Mouse (Mus musculus): ENCODE data around the gene Lmo1.
A peak's percentile ranks its signal among the peaks of the same experiment; 100 is the strongest.
"Not testable (repeated sequence)": the region's sequence is repeated elsewhere in the genome, so short reads cannot be mapped to it uniquely, and the experiment has no call there.

The Lmo1 gene

DNA sequence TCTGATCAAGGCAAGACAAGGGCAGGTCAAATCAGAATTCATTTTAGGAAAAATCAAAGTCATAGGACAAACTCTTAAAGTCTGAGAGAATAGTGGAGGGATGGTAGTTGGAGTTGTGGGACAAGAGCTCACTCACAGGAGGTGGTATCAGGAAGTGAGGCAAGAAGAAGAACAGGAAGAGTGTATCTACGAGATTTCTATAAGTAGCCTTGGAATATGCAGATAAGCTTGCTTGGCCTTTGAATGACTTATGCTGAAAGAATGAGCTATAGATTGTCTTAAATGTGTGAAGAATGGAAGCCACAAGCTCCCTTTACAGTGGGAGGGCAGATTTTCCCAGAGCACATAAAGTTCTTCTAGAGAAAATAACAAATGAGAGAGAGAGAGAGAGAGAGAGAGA, 70.1 kb downstream of the Lmo1 start:
- no peak for DNase-seq (ENCODE audit: low read depth)

DNA sequence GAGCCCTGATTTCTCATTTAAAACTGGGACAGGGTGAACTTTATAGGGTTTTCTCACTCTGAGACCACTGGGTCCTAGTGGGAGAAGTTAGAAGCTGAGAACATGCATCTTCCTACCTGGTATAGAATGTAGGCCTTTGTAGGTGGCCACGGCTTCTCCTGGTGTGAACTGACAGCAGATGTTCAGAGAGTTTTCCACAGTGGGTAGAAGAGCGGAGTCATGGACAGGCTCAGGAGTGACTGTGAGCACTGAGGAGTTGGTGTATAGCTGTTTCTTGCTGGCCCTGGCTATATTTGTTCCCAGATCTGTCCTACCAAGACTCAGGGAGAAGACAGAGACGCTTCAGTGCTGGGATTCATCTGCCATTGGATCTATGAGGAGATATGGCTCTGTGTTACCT, 73.8 kb downstream of the Lmo1 start:
- no peak for DNase-seq (ENCODE audit: low read depth)

DNA sequence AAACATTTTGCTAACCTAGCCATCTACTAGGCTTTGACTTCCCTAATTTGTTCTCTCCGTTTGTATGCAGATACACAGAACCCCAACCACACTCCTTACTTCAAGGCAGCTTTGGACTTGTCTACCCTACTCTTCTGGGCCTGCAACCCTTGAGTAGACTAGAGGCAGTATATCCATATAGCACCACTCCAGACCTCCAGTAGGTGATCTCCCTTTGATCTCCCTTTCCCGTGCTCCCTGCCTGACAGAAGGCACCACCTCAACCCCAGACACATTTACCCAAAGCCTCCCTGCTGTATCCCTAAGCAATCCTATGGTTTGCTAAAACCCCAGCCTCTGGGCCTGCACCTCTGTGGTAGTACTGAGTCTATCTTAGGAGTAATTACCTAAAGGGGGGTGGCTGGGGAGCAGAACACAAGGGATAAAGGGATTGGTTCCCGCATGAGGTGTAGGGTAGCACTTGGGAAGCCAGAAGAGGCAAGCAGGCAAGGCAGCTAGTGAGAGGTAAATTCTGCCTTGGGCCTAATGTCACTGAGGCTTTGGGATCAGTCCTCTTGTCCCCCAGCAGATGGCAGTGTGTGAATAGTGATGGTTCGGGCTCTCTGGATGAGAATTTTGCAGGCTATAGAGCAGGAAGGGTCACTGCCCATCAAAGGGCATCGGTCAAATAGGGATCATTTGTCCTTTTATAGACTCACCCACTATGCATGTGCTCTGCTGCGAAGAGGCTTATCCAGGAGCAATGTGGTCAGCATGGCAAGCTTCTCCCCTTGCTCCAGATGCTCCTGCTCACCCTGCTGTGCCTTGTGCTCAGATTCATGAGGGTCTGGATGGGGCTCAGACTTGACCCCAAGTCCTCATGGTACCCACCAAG, 76.6 kb downstream of the Lmo1 start:
- DNase-seq (ENCODE audit: low read depth) = peak; percentile 31

DNA sequence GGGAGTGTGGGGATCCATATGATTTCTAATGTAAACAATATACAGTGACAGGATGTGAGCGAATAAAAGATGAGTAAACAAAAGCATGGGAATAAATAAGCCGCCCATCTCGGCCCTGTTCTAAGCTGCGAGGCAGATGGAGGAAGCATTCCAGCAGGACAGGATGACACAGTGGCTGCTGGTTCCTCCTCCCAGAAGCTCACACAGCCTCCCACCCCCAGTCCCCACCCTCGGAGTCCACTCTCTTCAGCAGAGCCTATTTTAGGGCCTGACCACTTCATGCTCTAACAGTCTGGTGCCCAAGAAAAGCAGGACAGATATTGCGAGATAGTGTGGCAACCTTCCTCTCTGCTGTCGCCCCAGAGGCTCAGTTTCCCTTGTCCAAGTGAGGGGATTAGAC, 77.8 kb downstream of the Lmo1 start:
- no peak for DNase-seq (ENCODE audit: low read depth)

DNA sequence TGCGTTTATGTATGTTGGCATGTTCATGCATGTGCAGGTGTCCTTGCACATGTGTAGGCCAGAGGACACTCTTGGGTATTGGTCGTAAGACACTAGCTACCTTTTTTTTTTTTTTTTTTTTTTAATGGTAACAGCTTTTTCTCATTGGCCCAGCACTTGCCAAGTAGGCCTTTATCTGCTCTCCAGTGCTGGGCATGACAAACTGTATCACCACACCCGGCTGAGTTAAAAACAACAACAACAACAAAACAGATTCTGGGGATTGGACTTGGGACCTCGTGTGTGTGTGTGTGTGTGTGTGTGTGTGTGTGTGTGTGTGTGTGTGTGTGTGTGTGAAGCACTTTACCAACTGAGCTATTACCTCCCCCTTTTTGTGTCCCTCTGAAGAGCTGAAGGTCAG, 78.4 kb downstream of the Lmo1 start:
- DNase-seq (ENCODE audit: low read depth) = no peak

DNA sequence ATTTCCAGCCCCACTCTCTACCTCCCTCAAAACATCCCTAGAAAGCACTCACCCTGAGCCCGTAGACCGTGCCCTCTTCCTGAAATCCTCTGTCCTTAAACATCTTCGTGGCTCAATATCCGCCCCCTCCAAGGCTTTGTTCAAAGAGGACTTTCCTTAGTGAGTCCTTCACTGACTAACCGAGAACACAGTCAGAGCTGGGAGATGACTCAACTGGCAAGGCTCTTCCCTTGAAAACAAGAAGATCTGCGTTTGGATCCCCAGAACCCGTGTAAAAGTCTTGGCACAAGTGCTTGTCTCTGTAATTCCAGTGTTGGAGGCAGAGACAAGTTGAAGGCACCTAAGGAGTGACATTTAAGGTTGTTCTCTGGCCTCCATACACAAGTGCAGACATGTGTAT, 80.7 kb downstream of the Lmo1 start:
- no peak for DNase-seq (ENCODE audit: low read depth)

DNA sequence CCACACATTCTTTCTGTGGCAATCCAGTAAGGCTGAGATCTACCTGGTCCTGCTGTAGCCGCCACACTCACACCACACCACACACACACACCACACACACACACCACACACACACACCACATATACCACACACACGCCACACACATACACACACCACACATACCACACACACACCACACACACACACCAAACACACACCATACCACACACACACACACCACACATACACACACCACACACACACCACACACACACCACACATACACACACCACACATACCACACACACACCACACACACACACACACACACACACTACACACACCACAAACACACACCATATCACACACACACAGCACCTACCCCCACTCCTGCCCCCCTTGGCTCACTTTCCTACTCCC, 83.7 kb downstream of the Lmo1 start:
- not testable (repeated sequence) for DNase-seq (ENCODE audit: low read depth)
